Mouse (Mus musculus) naive thymus-derived CD4-positive, alpha-beta T cell, adult 2 months (primary cell): ENCODE data around the gene Abhd10.

Source experiments
- DNase-seq: peaks from one replicate; pipeline ENCODE4 v3.0.0-alpha.2; 2011; ENCODE audit warnings: low read depth

The Abhd10 gene

GRCm38 (mm10) chr16:45724742-45725102 is 18.0 kb downstream of the Abhd10 start:
- no peak for DNase-seq

GRCm38 (mm10) chr16:45724061-45724741 is 18.6 kb downstream of the Abhd10 start, which contains the start of gene Tagln3:
Gene Tagln3 (minus strand): TSS chr16:45724608.
- DNase-seq: no peak

GRCm38 (mm10) chr16:45723172-45723901 is 19.4 kb downstream of the Abhd10 start:
- no peak for DNase-seq

- no peak for DNase-seq
These were observed 20.2 kb downstream of the Abhd10 start for GRCm38 (mm10) chr16:45722460-45722951.

GRCm38 (mm10) chr16:45720022-45720630 is 22.6 kb downstream of the Abhd10 start:
- DNase-seq: no peak

GRCm38 (mm10) chr16:45718296-45718695 is 24.5 kb downstream of the Abhd10 start:
- no peak for DNase-seq

GRCm38 (mm10) chr16:45714489-45715150 is 28.1 kb downstream of the Abhd10 start:
- no peak for DNase-seq

GRCm38 (mm10) chr16:45713878-45714277 is 28.9 kb downstream of the Abhd10 start:
- DNase-seq: no peak

- no peak for DNase-seq
These were observed 29.5 kb downstream of the Abhd10 start for GRCm38 (mm10) chr16:45713261-45713660.

- DNase-seq: no peak
These were observed 31.5 kb downstream of the Abhd10 start for GRCm38 (mm10) chr16:45711263-45711662.

GRCm38 (mm10) chr16:45699301-45699700 is 43.5 kb downstream of the Abhd10 start:
- no peak for DNase-seq

GRCm38 (mm10) chr16:45697996-45698395 is 44.8 kb downstream of the Abhd10 start:
- DNase-seq: no peak

- no peak for DNase-seq
These were observed 47.2 kb downstream of the Abhd10 start for GRCm38 (mm10) chr16:45695445-45696160.

- no peak for DNase-seq
These were observed 49.2 kb downstream of the Abhd10 start, which contains the start of gene Tmprss7 for GRCm38 (mm10) chr16:45693558-45693957. Gene Tmprss7 (minus strand): TSS chr16:45693658.

GRCm38 (mm10) chr16:45692851-45693250 is 49.9 kb downstream of the Abhd10 start:
- no peak for DNase-seq

GRCm38 (mm10) chr16:45690178-45690577 is 52.6 kb downstream of the Abhd10 start:
- DNase-seq: peak; percentile 52

- DNase-seq: no peak
These were observed 55.9 kb downstream of the Abhd10 start for GRCm38 (mm10) chr16:45686833-45687232.

- no peak for DNase-seq
These were observed 57.5 kb downstream of the Abhd10 start for GRCm38 (mm10) chr16:45685295-45685694.

- DNase-seq: peak; percentile 32
These were observed 57.9 kb downstream of the Abhd10 start for GRCm38 (mm10) chr16:45684815-45685214.
